Mouse (Mus musculus) ES-Bruce4 (cell line): ENCODE results near the gene Disp1. TPM values are rescaled to one million over a fixed set of nuclear protein-coding genes. Genes with fewer than 3 reads are reported as not detected.

Source experiments
- H3K27ac ChIP-seq: 2 replicates; pipeline ENCODE4 v1.5.1; 2012; ENCODE audit warnings: low read length, inconsistent platforms; ENCODE audit not compliant: insufficient read depth
- H3K27me3 ChIP-seq: 2 replicates; pipeline ENCODE4 v1.6.1; 2012; ENCODE audit warnings: mild to moderate bottlenecking, low read length, inconsistent platforms; ENCODE audit not compliant: control insufficient read depth, poor library complexity, insufficient read depth, severe bottlenecking
- H3K36me3 ChIP-seq: 2 replicates; pipeline ENCODE4 v1.6.1; 2012; ENCODE audit warnings: inconsistent platforms, mild to moderate bottlenecking, low read length, moderate library complexity; ENCODE audit not compliant: control insufficient read depth, poor library complexity, insufficient read depth, severe bottlenecking
- H3K4me1 ChIP-seq: one replicate; pipeline ENCODE4 v1.8.1; 2011; ENCODE audit warnings: low read length; ENCODE audit not compliant: control insufficient read depth, insufficient read depth
- H3K4me3 ChIP-seq: 2 replicates; pipeline ENCODE4 v1.5.1; 2011; ENCODE audit warnings: low read depth, mild to moderate bottlenecking, low read length
- H3K9ac ChIP-seq: 2 replicates; pipeline ENCODE4 v1.6.1; 2012; ENCODE audit warnings: low read depth, mild to moderate bottlenecking, inconsistent platforms; ENCODE audit not compliant: poor library complexity, severe bottlenecking
- H3K9me3 ChIP-seq: replicated peaks from 2 replicates; pipeline ENCODE4 v1.6.1; 2012; ENCODE audit warnings: mild to moderate bottlenecking, low read length, inconsistent platforms; ENCODE audit not compliant: control insufficient read depth, poor library complexity, insufficient read depth, severe bottlenecking
- CTCF ChIP-seq: IDR thresholded peaks from one replicate; pipeline ENCODE4 v1.8.1; 2011; ENCODE audit warnings: low read depth, low read length
- EP300 ChIP-seq: IDR thresholded peaks from 2 replicates; pipeline ENCODE4 v1.6.1; 2011; ENCODE audit warnings: low read depth, low read length; ENCODE audit not compliant: insufficient read depth
- POLR2A ChIP-seq: IDR thresholded peaks from one replicate; pipeline ENCODE4 v1.8.1; 2011; ENCODE audit warnings: low read length; ENCODE audit not compliant: insufficient read depth
- polyA plus RNA-seq: library from polyadenylated mRNA; stranded (reverse); fragments of >200 nt; gene quantifications from 2 replicates; pipeline ENCODE4 v1.2.4, GENCODE M21; 2011; ENCODE audit warnings: low read depth; ENCODE audit not compliant: missing spikeins, insufficient read depth, insufficient read length

Gene Disp1
- polyA plus RNA-seq, 1 experiment: 9.5 TPM

GRCm38 (mm10) chr1:183213850-183214249 lies 7.5 kb downstream of the Disp1 start:
- Histone ChIP-seq H3K27ac (no peak overlapping the region), H3K4me3 (no peak overlapping the region), H3K27me3 (no peaks in the 10 kb centered on the region), H3K9ac (no peak overlapping the region), H3K9me3 (no peaks in the 10 kb centered on the region), H3K4me1 (peaks cover 2% of the 10 kb centered on the region), H3K36me3 (no peaks in the 10 kb centered on the region)
- TF ChIP-seq EP300 (no peak), POLR2A (no peak), CTCF (no peak)

GRCm38 (mm10) chr1:183212757-183213211 lies 8.5 kb downstream of the Disp1 start:
- no peaks in the 10 kb centered on the region for H3K27me3 ChIP-seq
- H3K9me3 ChIP-seq: no peaks in the 10 kb centered on the region
- no peak overlapping the region for H3K27ac ChIP-seq
- H3K9ac ChIP-seq: no peak overlapping the region
- H3K4me1 ChIP-seq: peaks cover 2% of the 10 kb centered on the region
- H3K4me3 ChIP-seq: no peak overlapping the region
- H3K36me3 ChIP-seq: no peaks in the 10 kb centered on the region
- no peak for TF ChIP-seq CTCF

GRCm38 (mm10) chr1:183210115-183210514 lies 11.2 kb downstream of the Disp1 start:
- peaks cover 2% of the 10 kb centered on the region for H3K4me1 ChIP-seq

GRCm38 (mm10) chr1:183207623-183208022 lies 13.7 kb downstream of the Disp1 start:
- H3K9me3 ChIP-seq: no peaks in the 10 kb centered on the region
- no peak for TF ChIP-seq EP300
- no peak for TF ChIP-seq POLR2A
- no peak for TF ChIP-seq CTCF
- H3K4me3 ChIP-seq: no peak overlapping the region
- no peaks in the 10 kb centered on the region for H3K36me3 ChIP-seq
- no peak overlapping the region for H3K9ac ChIP-seq
- no peaks in the 10 kb centered on the region for H3K27me3 ChIP-seq
- H3K4me1 ChIP-seq: no peaks in the 10 kb centered on the region
- H3K27ac ChIP-seq: no peak overlapping the region

More at GRCm38 (mm10) chr1:183210115-183210514, 11.2 kb downstream of the Disp1 start:
- Histone ChIP-seq H3K27me3 (no peaks in the 10 kb centered on the region), H3K9me3 (no peaks in the 10 kb centered on the region), H3K27ac (no peak overlapping the region), H3K4me3 (no peak overlapping the region), H3K9ac (no peak overlapping the region), H3K36me3 (no peaks in the 10 kb centered on the region)
- TF ChIP-seq CTCF: no peak
- no peak for TF ChIP-seq POLR2A
- no peak for TF ChIP-seq EP300

GRCm38 (mm10) chr1:183207141-183207540 lies 14.2 kb downstream of the Disp1 start:
- Histone ChIP-seq H3K27ac (no peak overlapping the region), H3K9ac (no peak overlapping the region), H3K27me3 (no peaks in the 10 kb centered on the region), H3K36me3 (no peaks in the 10 kb centered on the region), H3K9me3 (no peaks in the 10 kb centered on the region), H3K4me3 (no peak overlapping the region), H3K4me1 (no peaks in the 10 kb centered on the region)
- TF ChIP-seq POLR2A: no peak
- TF ChIP-seq CTCF: no peak
- TF ChIP-seq EP300: no peak

DNA sequence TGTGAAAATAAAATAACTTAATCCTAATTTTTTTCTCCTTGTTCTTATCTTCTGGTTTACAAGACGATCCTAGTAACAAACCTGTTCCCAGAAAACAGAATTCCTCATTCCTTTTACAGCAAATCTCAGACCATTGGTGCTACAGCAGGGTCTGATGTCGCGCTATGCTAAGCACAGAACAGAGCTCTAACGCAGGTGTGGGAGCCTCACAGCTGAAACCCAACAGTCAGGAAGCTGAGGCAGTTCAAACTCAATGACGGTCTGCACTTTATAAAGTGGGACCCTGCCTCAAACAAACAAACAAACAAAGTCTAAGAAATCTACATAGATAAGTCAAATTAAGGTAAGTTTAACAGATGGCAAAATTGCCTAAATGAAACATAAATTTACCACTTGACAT lies 20.4 kb downstream of the Disp1 start:
- H3K9ac ChIP-seq: no peak overlapping the region
- no peak for TF ChIP-seq CTCF
- no peak for TF ChIP-seq POLR2A
- no peak for TF ChIP-seq EP300
- no peak overlapping the region for H3K4me3 ChIP-seq
- no peaks in the 10 kb centered on the region for H3K27me3 ChIP-seq
- no peaks in the 10 kb centered on the region; the same call in 1 of the 2 replicates for H3K9me3 ChIP-seq
- H3K36me3 ChIP-seq: no peaks in the 10 kb centered on the region
- H3K4me1 ChIP-seq: no peaks in the 10 kb centered on the region
- H3K27ac ChIP-seq: no peak overlapping the region
